In genomic region chr2:180027768-180028167, GRCm38 (mm10) we compare ENCODE assay signal across 9 mouse cellular contexts. TPM values are rescaled to one million over a fixed set of nuclear protein-coding genes. Genes with fewer than 3 reads are reported as not detected.
DNase-seq lines count a peak whose midpoint lies in the region; ATAC-seq and TF ChIP-seq lines count a peak whose summit lies in the region.
"Had no signal": no experiment of that assay in that cellular context is flagged by ENCODE, and none has a peak within 500 bp of the region (broad histone marks: within the 10 kb centered on the region; RNA-seq: fewer than 3 reads in every experiment).

No protein-coding gene starts in this region.

- H3K9me3 ChIP-seq in forebrain, embryonic 12.5 days: no peaks in the 10 kb centered on the region
- H3K9me3 ChIP-seq in hindbrain, embryonic 16.5 days (ENCODE audit: control insufficient read depth, low read length): no peaks in the 10 kb centered on the region
- H3K9me3 ChIP-seq in neural tube, embryonic 13.5 days: no peaks in the 10 kb centered on the region

- H3K4me2 ChIP-seq in forebrain, embryonic 12.5 days: peak overlapping the region; percentile 91
- peak overlapping the region; percentile 76 for H3K4me2 ChIP-seq in hindbrain, embryonic 16.5 days (ENCODE audit: low read length)
- peak overlapping the region; percentile 99 for H3K4me2 ChIP-seq in neural tube, embryonic 13.5 days

- intact Hi-C loops in left cerebral cortex, adult 2 months (cut with DNase I): loop anchor here (5.0 kb wide), 1 partner anchor 110 kb away; no protein-coding TSS in a partner anchor
- intact Hi-C loops in left cerebral cortex, postnatal 25 days (cut with DNase I): loop anchor here (5.0 kb wide), 1 partner anchor 105 kb away; no protein-coding TSS in a partner anchor

- peaks cover 11% of the 10 kb centered on the region for H3K27me3 ChIP-seq in forebrain, embryonic 12.5 days
- H3K27me3 ChIP-seq in hindbrain, embryonic 16.5 days (replicated peaks; ENCODE audit: control insufficient read depth, insufficient read depth, low read length): no peaks in the 10 kb centered on the region; the same call in 1 of the 2 replicates
- peaks cover 9% of the 10 kb centered on the region for H3K27me3 ChIP-seq in neural tube, embryonic 13.5 days

- H3K27ac ChIP-seq in left cerebral cortex, adult 2 months: no peak overlapping the region
- H3K27ac ChIP-seq in forebrain, embryonic 12.5 days: no peak overlapping the region
- H3K27ac ChIP-seq in hindbrain, embryonic 16.5 days (ENCODE audit: low read depth, low read length): no peak overlapping the region
- no peak overlapping the region for H3K27ac ChIP-seq in neural tube, embryonic 13.5 days (replicated peaks)

- peaks cover 51% of the 10 kb centered on the region for H3K36me3 ChIP-seq in forebrain, embryonic 12.5 days (replicated peaks)
- H3K36me3 ChIP-seq in hindbrain, embryonic 16.5 days (ENCODE audit: control insufficient read depth, insufficient read depth, low read length): peaks cover 23% of the 10 kb centered on the region
- peaks cover 54% of the 10 kb centered on the region for H3K36me3 ChIP-seq in neural tube, embryonic 13.5 days

- WGBS in forebrain, embryonic 12.5 days: 91% methylated on average over 9 of the region's 9 CpGs
- WGBS in hindbrain, embryonic 16.5 days: 58% methylated on average over 9 of the region's 9 CpGs
- WGBS in neural tube, embryonic 13.5 days: 81% methylated on average over 9 of the region's 9 CpGs

- no peak for ATAC-seq in forebrain, embryonic 12.5 days (ENCODE audit: low FRiP score)
- no peak for ATAC-seq in hindbrain, embryonic 16.5 days
- ATAC-seq in neural tube, embryonic 13.5 days (ENCODE audit: low read depth): no peak

- H3K4me3 ChIP-seq in left cerebral cortex, adult 2 months: peak overlapping the region; percentile 88
- peak overlapping the region; percentile 97 for H3K4me3 ChIP-seq in forebrain, embryonic 12.5 days (replicated peaks)
- peak overlapping the region; percentile 91 for H3K4me3 ChIP-seq in hindbrain, embryonic 16.5 days (ENCODE audit: low read length)
- H3K4me3 ChIP-seq in neural tube, embryonic 13.5 days: peak overlapping the region; percentile 99

- DNase-seq in left cerebral cortex, adult 2 months (ENCODE audit: extremely low spot score in 1 of 2, low spot score in 2 of 2): no peak
- DNase-seq in left cerebral cortex, postnatal 25 days (ENCODE audit: low spot score in 2 of 2): no peak
- DNase-seq in ovary, postnatal 36 days (ENCODE audit: low spot score): no peak
- DNase-seq in right cerebral cortex, postnatal 25 days: no peak
- DNase-seq: adrenal gland, postnatal 36 days; lung, postnatal 14 days had no signal

- peaks cover 36% of the 10 kb centered on the region for H3K4me1 ChIP-seq in forebrain, embryonic 12.5 days
- peaks cover 35% of the 10 kb centered on the region for H3K4me1 ChIP-seq in hindbrain, embryonic 16.5 days (ENCODE audit: control insufficient read depth, insufficient read depth, low read depth, low read length)
- H3K4me1 ChIP-seq in neural tube, embryonic 13.5 days (replicated peaks): peaks cover 49% of the 10 kb centered on the region

- no peak for TF ChIP-seq CTCF in left cerebral cortex, adult 2 months (IDR thresholded peaks at IDR 0.05)

- H3K9ac ChIP-seq in forebrain, embryonic 12.5 days: peak overlapping the region; percentile 98
- peak overlapping the region; percentile 1; the same call in 1 of the 2 replicates for H3K9ac ChIP-seq in hindbrain, embryonic 16.5 days (ENCODE audit: low read depth, low read length)
- peak overlapping the region; percentile 98 for H3K9ac ChIP-seq in neural tube, embryonic 13.5 days

RNA-seq across cellular contexts. Expression of gene Lsm14b, which starts 3.0 kb away (rescaled TPM):
- total RNA-seq in left cerebral cortex, adult 2 months (2021): 100 to 1,000 TPM; 101 to 105 TPM
- total RNA-seq in left cerebral cortex, postnatal 25 days (2021): 100 to 1,000 TPM; 116 to 118 TPM
- 15.4 and 15.7 TPM in 2 replicates for polyA plus RNA-seq in forebrain, embryonic 12.5 days (2016; fragmentation: Nextera tagmentation; extraction: Ambion mirVana)
- 9.3 and 17.8 TPM in 2 replicates for polyA plus RNA-seq in hindbrain, embryonic 16.5 days (2015; fragmentation: Nextera tagmentation; extraction: Ambion mirVana)
- polyA plus RNA-seq in neural tube, embryonic 13.5 days (2015; fragmentation: Nextera tagmentation; extraction: Ambion mirVana): 19.7 and 20.6 TPM in 2 replicates

RNA-seq across cellular contexts. Expression of gene Psma7, which starts 14.5 kb away (rescaled TPM):
- total RNA-seq in left cerebral cortex, adult 2 months (2021): 100 to 1,000 TPM; 162 TPM
- 100 to 1,000 TPM; 164 to 168 TPM for total RNA-seq in left cerebral cortex, postnatal 25 days (2021)
- 666 and 694 TPM in 2 replicates for polyA plus RNA-seq in forebrain, embryonic 12.5 days (2016; fragmentation: Nextera tagmentation; extraction: Ambion mirVana)
- 514 and 534 TPM in 2 replicates for polyA plus RNA-seq in hindbrain, embryonic 16.5 days (2015; fragmentation: Nextera tagmentation; extraction: Ambion mirVana)
- polyA plus RNA-seq in neural tube, embryonic 13.5 days (2015; fragmentation: Nextera tagmentation; extraction: Ambion mirVana): 695 and 718 TPM in 2 replicates

RNA-seq across cellular contexts. Expression of gene Ss18l1, which starts 14.5 kb away (rescaled TPM):
- 10 to 100 TPM; 38.8 to 40.5 TPM for total RNA-seq in left cerebral cortex, adult 2 months (2021)
- 10 to 100 TPM; 34.8 to 36.0 TPM for total RNA-seq in left cerebral cortex, postnatal 25 days (2021)
- polyA plus RNA-seq in forebrain, embryonic 12.5 days (2016; fragmentation: Nextera tagmentation; extraction: Ambion mirVana): 25.0 and 29.4 TPM in 2 replicates
- 53.0 and 61.1 TPM in 2 replicates for polyA plus RNA-seq in hindbrain, embryonic 16.5 days (2015; fragmentation: Nextera tagmentation; extraction: Ambion mirVana)
- 44.8 and 45.2 TPM in 2 replicates for polyA plus RNA-seq in neural tube, embryonic 13.5 days (2015; fragmentation: Nextera tagmentation; extraction: Ambion mirVana)

RNA-seq across cellular contexts. Expression of gene Mtg2, which starts 42.6 kb away (rescaled TPM):
- total RNA-seq in left cerebral cortex, adult 2 months (2021): 10 to 100 TPM; 15.6 to 18.4 TPM
- total RNA-seq in left cerebral cortex, postnatal 25 days (2021): 10 to 100 TPM; 14.9 to 19.2 TPM
- 31.5 and 31.6 TPM in 2 replicates for polyA plus RNA-seq in forebrain, embryonic 12.5 days (2016; fragmentation: Nextera tagmentation; extraction: Ambion mirVana)
- polyA plus RNA-seq in hindbrain, embryonic 16.5 days (2015; fragmentation: Nextera tagmentation; extraction: Ambion mirVana): 33.1 and 33.2 TPM in 2 replicates
- polyA plus RNA-seq in neural tube, embryonic 13.5 days (2015; fragmentation: Nextera tagmentation; extraction: Ambion mirVana): 31.5 and 32.9 TPM in 2 replicates

RNA-seq across cellular contexts. Expression of gene Taf4, which starts 51.3 kb away (rescaled TPM):
- total RNA-seq in left cerebral cortex, adult 2 months (2021): 10 to 100 TPM; 18.5 to 22.1 TPM
- total RNA-seq in left cerebral cortex, postnatal 25 days (2021): 10 to 100 TPM; 17.7 to 18.9 TPM
- polyA plus RNA-seq in forebrain, embryonic 12.5 days (2016; fragmentation: Nextera tagmentation; extraction: Ambion mirVana): 5.2 and 5.8 TPM in 2 replicates
- 2.8 and 3.0 TPM in 2 replicates for polyA plus RNA-seq in hindbrain, embryonic 16.5 days (2015; fragmentation: Nextera tagmentation; extraction: Ambion mirVana)
- 3.7 and 4.1 TPM in 2 replicates for polyA plus RNA-seq in neural tube, embryonic 13.5 days (2015; fragmentation: Nextera tagmentation; extraction: Ambion mirVana)

Comparison
In these comparisons a context has a peak if more than half of its experiments do, and no peak if none do; other contexts are left out.
1. H3K9ac ChIP-seq: peak in every context shown above with its lines; median percentile 98 in forebrain, embryonic 12.5 days; 98 in neural tube, embryonic 13.5 days; 1 in hindbrain, embryonic 16.5 days.